Mouse (Mus musculus): ENCODE measurements at regions not wholly inside any gene's neighbourhood (a gene's known extent, or its start where the extent isn't known, plus 50 kb on each side); places are given as distances from the start of the nearest gene placed in this dataset.

DNA sequence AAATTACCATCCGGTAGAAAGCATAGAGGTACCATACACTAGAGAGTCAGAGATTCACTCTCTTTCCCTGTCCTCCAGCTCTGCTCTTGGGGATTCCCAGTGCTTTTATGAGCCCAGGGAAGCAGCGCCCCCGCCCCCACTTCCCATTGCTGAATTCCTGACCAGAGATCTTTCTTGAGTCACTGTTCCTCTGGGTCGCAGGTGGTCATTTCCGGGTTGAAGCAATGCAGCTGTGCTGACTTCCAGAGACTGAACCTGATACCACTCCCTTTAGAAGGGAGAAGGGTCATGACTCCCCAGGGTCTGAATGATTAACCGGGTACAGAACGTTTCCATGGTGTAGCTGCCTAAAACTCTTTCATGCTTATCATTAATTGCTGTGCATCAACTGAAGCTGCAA is 128.9 kb downstream of the Cd83 start:
- DNase-seq (ENCODE audit: low spot score): no peak

GRCm38 (mm10) chr13:43919781-43920420 is 135.3 kb downstream of the Cd83 start:
- no peak for DNase-seq (ENCODE audit: low spot score)

DNA sequence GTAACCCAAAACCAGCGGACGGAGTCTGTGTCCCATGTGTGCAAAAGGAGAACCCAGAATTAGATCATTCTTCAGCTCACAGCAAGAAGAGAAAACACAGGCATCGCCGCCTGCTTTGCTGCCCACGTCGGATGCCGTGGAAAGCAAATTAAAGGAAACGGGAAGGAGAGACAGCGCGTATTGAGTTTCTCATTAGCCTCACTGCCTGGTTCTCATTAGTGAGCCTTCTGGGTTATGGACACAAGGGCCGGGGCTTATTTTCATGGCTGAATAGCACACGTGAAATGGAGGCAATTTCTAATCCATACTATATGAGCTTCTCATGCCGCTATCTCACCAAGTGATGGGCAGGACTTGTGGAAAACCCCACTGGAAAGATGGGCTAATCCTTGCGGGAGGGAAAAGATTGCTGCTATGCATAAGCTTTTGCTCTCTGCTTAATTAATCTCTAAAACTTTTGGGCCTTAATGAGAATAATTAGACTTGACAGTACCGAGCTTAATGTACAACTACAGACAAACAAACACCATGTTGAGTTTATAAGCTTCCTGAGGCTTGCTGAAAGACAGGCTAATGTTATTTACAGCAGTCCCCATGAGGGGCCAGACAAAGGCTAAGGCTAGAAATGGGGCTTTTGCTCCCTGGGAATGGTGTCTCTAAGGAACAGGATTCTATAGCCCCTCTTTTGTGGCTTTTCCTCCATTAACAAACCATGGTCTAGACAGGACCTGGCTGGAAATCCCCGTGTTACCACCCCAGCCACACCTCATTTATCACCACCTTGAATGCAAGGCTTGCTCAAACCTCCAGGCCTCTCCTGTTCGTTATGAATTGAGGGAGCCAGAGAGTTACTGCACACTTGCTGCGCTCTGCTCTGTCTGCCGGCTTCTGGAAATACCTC is 145.8 kb downstream of the Cd83 start:
- no peak for DNase-seq (ENCODE audit: low spot score)

GRCm38 (mm10) chr13:43932946-43933345 is 148.4 kb downstream of the Cd83 start:
- DNase-seq (ENCODE audit: low spot score): no peak

DNA sequence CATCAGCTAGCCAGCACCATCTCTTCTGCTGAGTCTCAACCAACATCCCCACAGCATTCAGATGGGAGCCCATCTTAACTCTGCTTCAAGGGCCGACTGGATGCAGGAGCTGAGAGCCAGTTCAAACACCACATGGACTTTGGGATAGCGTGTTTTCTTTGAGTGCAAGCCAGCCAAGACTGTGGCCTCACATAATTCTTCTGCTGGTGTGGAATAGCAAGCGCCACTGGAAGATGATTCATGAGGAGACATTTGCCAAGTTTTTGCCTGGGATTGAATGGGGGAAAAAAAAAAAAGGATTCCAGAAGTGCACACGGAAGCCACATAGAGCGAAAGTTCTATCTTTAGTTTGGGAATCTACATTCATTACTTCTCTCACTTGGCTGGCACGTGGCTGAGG is 150.7 kb downstream of the Cd83 start:
- DNase-seq (ENCODE audit: low spot score): no peak

GRCm38 (mm10) chr13:43936504-43936903 is 151.9 kb downstream of the Cd83 start:
- no peak for DNase-seq (ENCODE audit: low spot score)

DNA sequence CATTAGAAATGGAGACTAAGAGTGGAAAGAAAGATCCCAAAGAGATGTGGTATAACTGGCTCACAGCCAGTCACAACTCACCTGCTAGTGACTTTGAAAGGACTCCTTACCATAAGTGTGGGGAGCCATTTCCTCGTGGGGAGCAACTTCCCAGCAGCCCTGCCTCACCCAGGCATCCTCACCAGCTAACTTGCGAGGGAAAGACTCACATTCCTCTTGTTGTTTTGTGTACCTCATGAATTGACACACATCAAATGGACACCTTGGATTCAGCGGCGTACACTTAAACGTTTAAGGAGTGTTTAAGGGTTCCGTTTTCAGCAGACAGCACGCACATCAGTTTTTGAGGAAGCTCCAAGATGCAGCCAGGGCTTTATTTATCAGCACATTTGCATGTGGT is 154.0 kb downstream of the Cd83 start:
- no peak for DNase-seq (ENCODE audit: low spot score)

GRCm38 (mm10) chr13:43939375-43939774 is 154.8 kb downstream of the Cd83 start:
- no peak for DNase-seq (ENCODE audit: low spot score)

GRCm38 (mm10) chr13:43941731-43942130 is 157.2 kb downstream of the Cd83 start:
- no peak for DNase-seq (ENCODE audit: low spot score)

DNA sequence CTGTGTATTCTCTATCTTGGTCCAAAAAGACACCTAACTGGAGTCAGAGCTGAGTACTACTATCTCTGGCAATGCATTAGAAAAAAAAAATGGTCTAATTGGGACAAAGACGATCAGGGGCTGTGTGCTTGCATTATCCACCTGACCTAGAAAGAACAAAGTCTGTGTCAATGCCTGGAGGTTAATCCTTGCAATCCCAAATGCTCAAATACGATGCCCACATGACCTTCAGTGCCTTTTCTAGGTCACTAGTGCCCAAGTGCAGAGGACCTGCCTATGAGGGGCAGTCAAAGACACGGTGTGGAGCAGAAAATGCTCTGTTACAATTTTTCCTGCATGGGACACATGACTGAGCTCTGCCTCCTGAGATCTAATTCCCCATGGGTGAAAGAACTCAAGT is 164.0 kb downstream of the Cd83 start:
- DNase-seq (ENCODE audit: low spot score): no peak

DNA sequence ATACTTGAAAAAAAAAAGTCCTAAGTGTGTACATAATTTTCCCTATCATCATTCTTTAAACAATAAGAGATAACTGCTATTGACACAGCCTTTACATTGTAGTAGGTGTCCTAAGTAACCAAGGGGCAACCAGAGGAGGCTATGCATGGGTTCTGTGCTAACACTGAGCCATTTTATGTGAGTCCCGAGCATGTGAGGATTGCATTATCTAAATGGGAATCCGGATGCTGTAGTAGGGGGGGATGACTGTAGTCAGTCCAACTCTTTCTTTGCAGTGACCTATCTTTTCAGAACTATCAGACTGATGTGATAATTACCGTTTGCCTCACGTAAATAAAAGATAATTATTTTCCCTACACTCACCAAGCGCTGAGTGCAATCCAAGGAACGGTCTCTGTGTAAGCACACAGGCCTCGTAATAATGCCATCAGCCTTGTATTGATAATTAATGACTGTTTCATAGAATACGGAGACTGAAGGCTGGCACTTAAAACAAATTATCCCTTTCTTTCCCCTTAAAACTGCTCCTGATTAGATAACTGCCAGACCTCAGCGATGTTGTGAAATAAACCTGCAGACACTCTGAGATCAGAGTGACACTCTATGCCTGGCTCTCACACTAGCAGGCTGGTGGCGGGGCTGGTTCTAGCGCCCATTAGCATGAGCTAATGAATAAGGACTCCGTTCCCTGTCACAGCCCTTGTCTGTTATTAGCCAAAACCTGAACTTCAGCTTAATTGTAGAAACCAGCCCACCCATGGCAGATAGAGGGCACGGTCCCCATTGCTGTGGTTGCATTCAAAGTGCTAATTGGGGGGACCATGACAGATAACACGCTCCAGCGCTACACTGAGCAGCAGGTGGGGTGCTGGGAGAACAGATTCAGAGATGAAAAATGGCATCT is 165.4 kb downstream of the Cd83 start:
- DNase-seq (ENCODE audit: low spot score): no peak

DNA sequence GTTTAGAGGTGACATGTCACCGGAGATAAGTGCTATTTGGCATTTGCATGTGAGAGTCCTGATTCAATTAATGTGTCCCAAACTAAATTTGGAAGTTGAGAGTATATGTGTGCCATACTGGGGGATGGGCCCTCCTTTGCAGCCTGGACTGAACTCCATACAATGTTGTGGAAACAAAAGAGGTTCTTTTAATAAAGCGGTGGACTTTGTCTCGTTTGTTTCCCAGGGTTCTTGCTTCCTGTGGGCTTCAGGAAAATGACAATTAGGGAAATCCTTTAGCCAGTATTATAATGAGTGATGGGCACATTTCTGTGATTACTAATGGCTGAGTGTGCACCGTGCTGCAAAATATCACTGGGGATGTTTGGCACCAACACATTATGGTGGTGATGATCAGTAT is 167.9 kb downstream of the Cd83 start:
- DNase-seq (ENCODE audit: low spot score): no peak

DNA sequence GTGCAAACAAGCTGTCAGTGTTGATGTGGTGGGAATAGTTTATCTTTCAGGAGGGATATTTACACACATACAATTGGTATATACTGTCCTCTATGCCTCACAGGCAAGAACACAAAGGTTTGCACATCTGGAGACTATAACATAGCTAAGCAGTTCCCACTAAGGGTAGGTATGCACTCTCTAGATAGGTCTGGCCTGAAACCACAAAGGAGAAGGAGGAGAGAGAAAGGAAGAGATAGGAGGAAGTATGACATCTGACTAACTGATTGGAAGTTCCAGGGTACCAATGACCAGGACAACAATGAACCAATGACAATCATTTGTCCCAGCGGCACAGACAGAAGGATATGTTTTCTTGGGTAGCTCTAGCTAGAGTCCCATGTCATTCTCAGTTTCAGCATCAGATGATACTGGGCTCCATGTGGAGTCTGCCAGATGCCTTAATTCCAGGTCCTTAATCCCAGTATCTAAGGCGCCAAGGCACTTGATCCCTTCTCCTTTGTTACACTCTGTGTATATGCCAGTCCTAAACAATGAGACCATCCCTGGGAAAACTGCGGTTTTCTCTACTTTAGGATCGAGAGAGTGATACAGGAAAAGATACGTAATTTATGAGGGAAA is 168.5 kb downstream of the Cd83 start:
- DNase-seq (ENCODE audit: low spot score): no peak

DNA sequence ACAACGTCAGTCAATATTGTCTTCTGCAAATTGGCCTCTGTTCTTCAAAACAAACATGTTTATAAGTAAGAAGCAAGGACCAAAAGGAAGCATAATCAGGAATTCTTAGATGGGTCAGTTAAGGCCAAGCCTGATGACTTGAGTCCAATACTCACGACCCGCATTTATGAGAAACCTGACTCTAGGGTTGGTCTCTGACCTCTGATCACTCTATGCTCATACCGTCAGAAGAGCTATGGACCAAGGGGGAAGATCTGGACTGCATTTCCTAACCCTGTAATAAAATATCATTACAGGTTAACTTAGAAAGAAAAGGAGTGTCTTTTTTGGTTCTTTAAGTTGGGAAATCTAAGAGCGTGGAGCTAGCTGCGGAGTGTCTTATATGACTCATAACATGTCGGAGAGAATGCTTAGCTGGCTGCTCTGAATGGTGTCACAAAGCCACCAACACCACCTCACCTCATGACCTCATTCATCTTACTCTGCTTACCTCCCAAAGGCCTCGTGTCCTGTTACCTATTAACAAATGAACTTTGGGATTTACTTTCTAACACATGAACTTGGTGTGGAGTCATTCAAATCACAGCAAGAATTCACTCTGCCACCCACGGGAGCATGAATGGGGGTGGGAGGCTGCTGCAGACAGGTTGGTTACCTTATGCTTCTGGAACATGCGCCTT is 170.3 kb downstream of the Cd83 start:
- no peak for DNase-seq (ENCODE audit: low spot score)

- no peak for DNase-seq (ENCODE audit: low spot score)
Observed at GRCm38 (mm10) chr13:43957046-43957445, 172.5 kb downstream of the Cd83 start.

- no peak for DNase-seq (ENCODE audit: low spot score)
Observed at GRCm38 (mm10) chr13:43959121-43959572, 174.6 kb downstream of the Cd83 start.

DNA sequence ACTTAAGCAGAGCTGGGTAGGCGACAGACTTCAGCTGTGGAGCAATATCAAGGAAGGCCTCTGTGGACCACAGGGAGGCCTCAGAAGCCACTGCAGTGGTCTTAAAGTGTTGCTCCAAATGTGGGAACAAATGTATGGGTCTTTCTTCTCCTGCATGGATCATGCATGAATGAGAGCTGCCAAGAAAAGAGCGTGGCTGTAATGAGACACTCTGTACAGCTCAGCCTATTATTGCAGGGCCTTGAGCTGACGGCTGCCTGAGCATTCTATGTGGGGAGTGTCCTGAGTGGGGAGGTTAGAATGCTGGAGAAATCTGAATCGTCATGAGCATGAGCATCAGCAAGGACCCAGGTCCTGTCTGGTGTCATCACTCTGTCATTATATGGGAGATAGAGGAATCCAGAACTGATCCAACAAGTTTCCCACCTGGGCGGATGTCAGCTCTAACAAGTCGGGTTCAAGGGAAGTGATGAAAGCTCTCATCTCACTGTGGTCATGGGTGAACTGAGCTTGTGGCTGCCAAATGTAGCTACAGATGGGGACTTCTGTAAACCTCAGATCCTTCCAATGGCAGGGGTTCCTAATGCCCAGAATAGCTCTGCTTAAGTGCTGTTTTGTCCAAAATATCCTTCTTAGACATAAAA is 176.6 kb downstream of the Cd83 start:
- no peak for DNase-seq (ENCODE audit: low spot score)

- DNase-seq (ENCODE audit: low spot score): no peak
Observed at GRCm38 (mm10) chr13:43961987-43962386, 177.4 kb downstream of the Cd83 start.

- DNase-seq (ENCODE audit: low spot score): no peak
Observed at GRCm38 (mm10) chr13:43963321-43963720, 178.7 kb downstream of the Cd83 start.

DNA sequence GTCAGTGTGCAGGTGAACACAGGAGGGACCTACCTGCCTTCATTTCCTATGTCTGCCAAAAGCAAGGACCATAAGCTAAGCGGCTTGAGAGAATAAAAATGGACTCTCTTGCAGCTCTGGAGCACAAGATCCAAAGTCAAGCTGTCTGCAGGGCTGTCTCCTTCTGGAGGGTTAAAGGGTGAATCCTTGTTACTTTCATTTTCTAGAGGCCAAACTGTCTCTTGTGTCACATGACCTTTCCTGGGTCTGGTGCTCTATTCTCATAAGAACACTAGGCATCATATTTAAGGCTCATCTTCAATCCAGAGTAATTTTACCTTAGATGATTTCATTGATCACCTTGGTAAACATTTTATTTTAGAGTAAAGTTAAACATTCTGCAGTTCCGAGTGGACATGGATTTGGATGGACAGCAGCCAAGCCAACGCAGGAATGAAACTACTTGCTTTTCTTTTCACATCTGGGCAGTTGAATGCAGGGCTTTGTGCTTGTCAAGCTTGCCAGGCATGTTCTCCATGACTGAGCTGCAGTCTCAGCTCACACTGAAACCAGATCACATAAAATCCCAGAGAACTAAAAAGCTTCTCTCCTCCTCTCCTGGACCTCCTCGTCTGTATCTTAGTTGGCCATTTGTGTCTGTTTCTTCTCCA is 180.8 kb downstream of the Cd83 start:
- DNase-seq (ENCODE audit: low spot score): no peak

Data from c-Kit-positive CD71-positive TER-119-positive erythroid progenitor cells, embryonic 14.5 days (primary cell).